Mouse (Mus musculus) heart, embryonic 12.5 days (tissue): ENCODE measurements around the gene Adm2. TPM values are rescaled to one million over a fixed set of nuclear protein-coding genes. Genes with fewer than 3 reads are reported as not detected.

Experiments used
- ATAC-seq: fragments of 200-750 bp; cut with Nextera tagmentation; 2 replicates; pipeline ENCODE4 v1.8.0; 2017; ENCODE audit warnings: moderate TSS enrichment, moderate library complexity; ENCODE audit not compliant: insufficient number of reproducible peaks, low FRiP score
- H3K27ac ChIP-seq: fragments of 300-500 bp; sonication (generic); 2 replicates; pipeline ENCODE4 v1.5.1; 2016; ENCODE audit warnings: mild to moderate bottlenecking, moderate library complexity; ENCODE audit not compliant: poor library complexity, severe bottlenecking
- H3K27me3 ChIP-seq: fragments of 300-500 bp; sonication (generic); replicated peaks from 2 replicates; pipeline ENCODE4 v1.6.1; 2016; ENCODE audit warnings: mild to moderate bottlenecking, moderate library complexity
- H3K36me3 ChIP-seq: fragments of 300-500 bp; sonication (generic); 2 replicates; pipeline ENCODE4 v1.6.1; 2016; ENCODE audit warnings: mild to moderate bottlenecking, moderate library complexity
- H3K4me1 ChIP-seq: fragments of 300-500 bp; sonication (generic); replicated peaks from 2 replicates; pipeline ENCODE4 v1.6.1; 2016; ENCODE audit warnings: mild to moderate bottlenecking
- H3K4me2 ChIP-seq: fragments of 300-500 bp; sonication (generic); 2 replicates; pipeline ENCODE4 v1.6.1; 2016; ENCODE audit warnings: mild to moderate bottlenecking, moderate library complexity
- H3K4me3 ChIP-seq: fragments of 300-500 bp; sonication (generic); 2 replicates; pipeline ENCODE4 v1.5.1; 2016; ENCODE audit warnings: mild to moderate bottlenecking
- H3K9ac ChIP-seq: fragments of 300-500 bp; sonication (generic); 2 replicates; pipeline ENCODE4 v1.6.1; 2016; ENCODE audit warnings: mild to moderate bottlenecking, moderate library complexity
- H3K9me3 ChIP-seq: fragments of 300-500 bp; sonication (generic); replicated peaks from 2 replicates; pipeline ENCODE4 v1.6.1; 2016; ENCODE audit warnings: mild to moderate bottlenecking, moderate library complexity
- WGBS: fragments of 180-500 bp; shearing (Covaris S2); methylation state at CpG from one replicate; pipeline ENCODE4 v1.1.7; 2016; 5-methylcytosine and 5-hydroxymethylcytosine counted together
- polyA plus RNA-seq: library from polyadenylated mRNA; unstranded; fragments of >200 nt; fragmentation: Nextera tagmentation; extraction: Ambion mirVana; gene quantifications from 2 replicates; pipeline ENCODE4 v1.2.1, GENCODE M21; 2016

The Adm2 gene
- polyA plus RNA-seq, 1 experiment from 2014 or later: 1.0 TPM

GRCm38 (mm10) chr15:89334774-89335537, 12.4 kb downstream of the Adm2 start:
- WGBS: 76% methylated on average over 17 of the region's 17 CpGs
- no peaks in the 10 kb centered on the region for H3K27me3 ChIP-seq
- H3K4me2 ChIP-seq: no peak overlapping the region
- no peak for ATAC-seq
- no peaks in the 10 kb centered on the region for H3K4me1 ChIP-seq
- H3K27ac ChIP-seq: no peak overlapping the region
- H3K9me3 ChIP-seq: 0 out of 2 replicates have a peak, but pooled peaks cover 3% of the 10 kb centered on the region
- H3K9ac ChIP-seq: no peak overlapping the region
- H3K36me3 ChIP-seq: no peaks in the 10 kb centered on the region
- H3K4me3 ChIP-seq: no peak overlapping the region

GRCm38 (mm10) chr15:89336422-89336821, 13.9 kb downstream of the Adm2 start:
- Histone ChIP-seq H3K4me3 (no peak overlapping the region), H3K9me3 (0 out of 2 replicates have a peak, but pooled peaks cover 3% of the 10 kb centered on the region), H3K4me1 (no peaks in the 10 kb centered on the region), H3K4me2 (no peak overlapping the region), H3K27ac (no peak overlapping the region), H3K36me3 (no peaks in the 10 kb centered on the region), H3K27me3 (no peaks in the 10 kb centered on the region), H3K9ac (no peak overlapping the region)
- WGBS: 80% methylated on average over 14 of the region's 14 CpGs
- ATAC-seq: no peak; the same call in 1 of the 2 replicates

GRCm38 (mm10) chr15:89339696-89340095, 17.2 kb downstream of the Adm2 start:
- ATAC-seq: no peak
- no peak overlapping the region for H3K4me2 ChIP-seq
- 0 out of 2 replicates have a peak, but pooled peaks cover 3% of the 10 kb centered on the region for H3K9me3 ChIP-seq
- no peak overlapping the region for H3K4me3 ChIP-seq
- H3K27me3 ChIP-seq: no peaks in the 10 kb centered on the region
- H3K36me3 ChIP-seq: no peaks in the 10 kb centered on the region
- H3K9ac ChIP-seq: no peak overlapping the region
- no peak overlapping the region for H3K27ac ChIP-seq
- WGBS: 87% methylated on average over 2 of the region's 2 CpGs
- no peaks in the 10 kb centered on the region for H3K4me1 ChIP-seq

- WGBS: 74% methylated on average over 3 of the region's 3 CpGs
- no peaks in the 10 kb centered on the region for H3K36me3 ChIP-seq
- H3K9me3 ChIP-seq: 0 out of 2 replicates have a peak, but pooled peaks cover 3% of the 10 kb centered on the region
- no peak for ATAC-seq
- no peaks in the 10 kb centered on the region for H3K4me1 ChIP-seq
- H3K4me3 ChIP-seq: no peak overlapping the region
- H3K27ac ChIP-seq: no peak overlapping the region
- H3K9ac ChIP-seq: no peak overlapping the region
- no peak overlapping the region for H3K4me2 ChIP-seq
- H3K27me3 ChIP-seq: no peaks in the 10 kb centered on the region
These were observed 17.6 kb downstream of the Adm2 start for GRCm38 (mm10) chr15:89340136-89340535.

- 45% methylated on average over 1 of the region's 1 CpGs for WGBS
- Histone ChIP-seq H3K4me1 (no peaks in the 10 kb centered on the region), H3K9ac (no peak overlapping the region), H3K36me3 (no peaks in the 10 kb centered on the region), H3K4me2 (no peak overlapping the region), H3K9me3 (0 out of 2 replicates have a peak, but pooled peaks cover 3% of the 10 kb centered on the region), H3K27me3 (no peaks in the 10 kb centered on the region), H3K4me3 (no peak overlapping the region), H3K27ac (no peak overlapping the region)
- ATAC-seq: no peak
These were observed 19.2 kb downstream of the Adm2 start for GRCm38 (mm10) chr15:89341678-89342077.

GRCm38 (mm10) chr15:89343325-89343724, 20.8 kb downstream of the Adm2 start:
- no peaks in the 10 kb centered on the region for H3K9me3 ChIP-seq
- H3K4me3 ChIP-seq: no peak overlapping the region
- no peak overlapping the region for H3K9ac ChIP-seq
- H3K27ac ChIP-seq: no peak overlapping the region
- no peak for ATAC-seq
- no peaks in the 10 kb centered on the region for H3K36me3 ChIP-seq
- no peak overlapping the region for H3K4me2 ChIP-seq
- H3K27me3 ChIP-seq: no peaks in the 10 kb centered on the region
- H3K4me1 ChIP-seq: no peaks in the 10 kb centered on the region
- 74% methylated on average over 3 of the region's 3 CpGs for WGBS

- no peak for ATAC-seq
- 73% methylated on average over 5 of the region's 5 CpGs for WGBS
- no peak overlapping the region for H3K4me2 ChIP-seq
- H3K36me3 ChIP-seq: peaks cover 45% of the 10 kb centered on the region
- no peaks in the 10 kb centered on the region for H3K27me3 ChIP-seq
- H3K4me1 ChIP-seq: peaks cover 16% of the 10 kb centered on the region
- H3K9ac ChIP-seq: no peak overlapping the region
- H3K27ac ChIP-seq: 0 out of 2 replicates have a peak overlapping the region, but pooled peaks have one; percentile 10
- no peaks in the 10 kb centered on the region for H3K9me3 ChIP-seq
- no peak overlapping the region for H3K4me3 ChIP-seq
These were observed 27.9 kb downstream of the Adm2 start for GRCm38 (mm10) chr15:89350447-89350846.

- peaks cover 16% of the 10 kb centered on the region for H3K4me1 ChIP-seq
- no peaks in the 10 kb centered on the region for H3K9me3 ChIP-seq
- 79% methylated on average over 15 of the region's 15 CpGs for WGBS
- ATAC-seq: no peak
- no peak overlapping the region for H3K4me3 ChIP-seq
- peaks cover 45% of the 10 kb centered on the region for H3K36me3 ChIP-seq
- H3K27me3 ChIP-seq: no peaks in the 10 kb centered on the region
- H3K4me2 ChIP-seq: no peak overlapping the region
- no peak overlapping the region for H3K9ac ChIP-seq
- 0 out of 2 replicates have a peak overlapping the region, but pooled peaks have one; percentile 10 for H3K27ac ChIP-seq
These were observed 28.8 kb downstream of the Adm2 start for GRCm38 (mm10) chr15:89351302-89351701.

GRCm38 (mm10) chr15:89352054-89352453, 29.5 kb downstream of the Adm2 start:
- H3K4me2 ChIP-seq: no peak overlapping the region
- WGBS: 95% methylated on average over 14 of the region's 14 CpGs
- ATAC-seq: no peak
- peaks cover 16% of the 10 kb centered on the region for H3K4me1 ChIP-seq
- no peaks in the 10 kb centered on the region for H3K9me3 ChIP-seq
- H3K27ac ChIP-seq: no peak overlapping the region
- H3K27me3 ChIP-seq: no peaks in the 10 kb centered on the region
- H3K4me3 ChIP-seq: no peak overlapping the region
- H3K9ac ChIP-seq: no peak overlapping the region
- H3K36me3 ChIP-seq: peaks cover 45% of the 10 kb centered on the region

- H3K4me1 ChIP-seq: peaks cover 20% of the 10 kb centered on the region
- no peak overlapping the region for H3K9ac ChIP-seq
- no peak overlapping the region for H3K27ac ChIP-seq
- H3K9me3 ChIP-seq: no peaks in the 10 kb centered on the region
- WGBS: 94% methylated on average over 12 of the region's 12 CpGs
- H3K4me3 ChIP-seq: no peak overlapping the region
- H3K36me3 ChIP-seq: peaks cover 47% of the 10 kb centered on the region
- no peak overlapping the region for H3K4me2 ChIP-seq
- no peaks in the 10 kb centered on the region for H3K27me3 ChIP-seq
- no peak for ATAC-seq
These were observed 30.3 kb downstream of the Adm2 start for GRCm38 (mm10) chr15:89352795-89353194.

- Histone ChIP-seq H3K27ac (no peak overlapping the region), H3K4me3 (peak overlapping the region; percentile 94; the same call in 1 of the 2 replicates), H3K4me1 (peaks cover 27% of the 10 kb centered on the region), H3K4me2 (peak overlapping the region; percentile 82; the same call in 1 of the 2 replicates), H3K36me3 (peaks cover 47% of the 10 kb centered on the region), H3K9me3 (no peaks in the 10 kb centered on the region), H3K9ac (peak overlapping the region; percentile 91; the same call in 1 of the 2 replicates), H3K27me3 (no peaks in the 10 kb centered on the region)
- ATAC-seq: no peak
- 93% methylated on average over 16 of the region's 16 CpGs for WGBS
These were observed 31.3 kb downstream of the Adm2 start for GRCm38 (mm10) chr15:89353837-89354236.
